Mouse (Mus musculus) heart, adult 2 months (tissue): Measurements from ENCODE around the gene Nlgn2.

Source experiments
- CTCF ChIP-seq: fragments of 200-600 bp; IDR thresholded peaks from 2 replicates; pipeline ENCODE4 v1.8.1; 2022; ENCODE audit warnings: antibody characterized with exemption, mild to moderate bottlenecking, moderate library complexity
- EP300 ChIP-seq: fragments of 200-500 bp; IDR thresholded peaks from 2 replicates; pipeline ENCODE4 v1.6.1; 2011; ENCODE audit warnings: low read depth, low read length, control low read depth; ENCODE audit not compliant: insufficient read depth
- POLR2A ChIP-seq: fragments of 200-500 bp; IDR thresholded peaks from 2 replicates; pipeline ENCODE4 v1.6.1; 2011; ENCODE audit warnings: mild to moderate bottlenecking, low read depth, low read length, control low read depth; ENCODE audit not compliant: insufficient read depth

- TF ChIP-seq CTCF (no peak), POLR2A (no peak), EP300 (no peak)
Observed at GRCm38 (mm10) chr11:69834001-69834549, 3.5 kb downstream of the Nlgn2 start.
